Mouse (Mus musculus): Measurements from ENCODE around the gene Kcnk10.
A peak's percentile ranks its signal among the peaks of the same experiment; 100 is the strongest.

Gene Kcnk10

DNA sequence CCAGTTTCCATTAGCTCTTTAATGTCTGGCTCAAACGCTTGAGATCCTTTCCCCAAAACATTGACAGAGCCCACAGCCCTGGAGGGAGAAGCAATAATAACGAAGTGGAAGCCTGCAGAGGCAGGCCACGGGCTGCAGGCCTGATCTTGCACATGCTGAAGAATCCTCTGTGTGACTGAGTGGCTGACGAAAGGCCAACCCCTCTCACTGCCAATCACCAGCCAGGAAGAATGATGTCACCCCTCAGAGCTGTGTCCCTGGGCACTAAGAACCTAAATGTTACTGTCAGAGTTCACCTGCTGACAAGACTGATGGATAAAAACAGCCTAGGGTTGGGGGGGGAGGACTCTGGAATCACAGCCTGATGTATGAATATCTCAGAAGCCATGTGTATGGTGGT is 72.5 kb downstream of the Kcnk10 start:
- DNase-seq: peak in 1 of 2 experiments; percentile 26

DNA sequence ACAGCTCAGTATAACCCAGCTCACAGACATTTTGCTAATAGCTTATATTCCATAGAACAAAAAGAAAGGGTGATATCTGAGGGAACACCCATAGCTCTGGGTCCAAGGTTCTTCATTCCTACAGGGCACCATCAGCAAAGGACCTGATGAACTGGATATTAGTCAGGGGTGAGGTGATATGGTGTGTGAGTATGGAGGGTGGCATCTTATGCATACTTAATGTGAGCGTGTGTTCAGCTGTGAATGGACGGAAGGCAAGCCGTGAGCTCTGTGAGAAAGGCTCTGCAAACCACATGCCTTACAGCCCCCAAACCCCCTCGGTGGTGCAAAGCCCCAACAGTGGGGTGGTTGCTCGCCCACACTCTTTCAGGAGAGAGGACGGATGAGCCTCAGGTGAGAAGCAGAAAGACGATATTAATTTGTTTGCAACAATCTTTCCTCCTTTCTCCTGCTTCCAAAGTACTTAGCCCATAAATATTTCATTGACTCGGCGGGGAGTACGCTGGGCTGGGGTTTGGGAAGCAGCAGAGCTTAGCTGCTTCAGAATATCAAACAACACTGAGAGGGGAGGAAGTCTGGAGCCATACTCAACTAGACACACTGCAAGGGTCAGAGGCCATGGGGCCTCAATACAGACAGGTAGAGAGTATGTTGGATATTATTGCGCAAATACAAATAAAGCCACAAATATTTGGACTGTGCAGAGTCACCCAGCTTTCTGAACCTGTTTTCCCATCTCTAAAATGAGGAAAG is 76.4 kb downstream of the Kcnk10 start:
- no peak for DNase-seq

DNA sequence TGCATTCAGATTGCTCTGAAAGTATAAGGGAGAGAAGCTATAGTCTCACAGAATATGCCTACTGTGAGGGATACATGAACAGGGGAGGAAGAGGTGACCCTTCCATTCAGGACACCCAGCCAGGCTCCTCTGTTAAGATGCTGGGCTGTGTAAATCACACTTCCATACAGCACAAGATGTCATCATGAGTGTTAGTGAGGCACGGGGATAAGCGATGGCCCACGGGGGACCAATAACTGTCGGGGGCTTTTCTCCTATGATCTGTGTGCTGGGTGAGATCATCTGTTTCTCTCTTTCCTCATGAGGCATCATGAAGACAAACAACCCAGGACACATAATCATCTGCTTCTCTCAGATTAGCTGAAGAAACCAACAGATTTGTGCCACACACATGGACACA is 77.1 kb downstream of the Kcnk10 start:
- DNase-seq: no peak

DNA sequence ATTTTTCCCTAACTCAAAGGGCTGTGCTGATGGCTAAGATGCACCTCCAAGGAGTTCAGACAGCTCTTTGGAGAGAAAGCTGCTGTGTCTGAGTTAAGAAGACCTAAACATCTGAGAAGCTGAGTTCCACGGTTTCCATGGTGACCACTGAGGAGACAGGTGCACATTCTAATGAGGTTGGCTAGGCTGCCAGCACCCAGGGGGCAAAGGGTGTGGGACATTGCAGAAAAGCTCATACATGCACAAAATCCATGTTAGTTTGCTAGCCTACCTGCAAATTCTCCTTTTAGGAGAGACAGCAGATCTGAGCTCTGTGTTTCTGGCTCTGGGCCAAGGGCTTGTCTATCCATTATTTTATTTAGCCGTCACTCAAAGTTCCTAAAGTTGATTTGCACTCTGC is 96.7 kb downstream of the Kcnk10 start:
- DNase-seq: peak; percentile 85 to 90

DNA sequence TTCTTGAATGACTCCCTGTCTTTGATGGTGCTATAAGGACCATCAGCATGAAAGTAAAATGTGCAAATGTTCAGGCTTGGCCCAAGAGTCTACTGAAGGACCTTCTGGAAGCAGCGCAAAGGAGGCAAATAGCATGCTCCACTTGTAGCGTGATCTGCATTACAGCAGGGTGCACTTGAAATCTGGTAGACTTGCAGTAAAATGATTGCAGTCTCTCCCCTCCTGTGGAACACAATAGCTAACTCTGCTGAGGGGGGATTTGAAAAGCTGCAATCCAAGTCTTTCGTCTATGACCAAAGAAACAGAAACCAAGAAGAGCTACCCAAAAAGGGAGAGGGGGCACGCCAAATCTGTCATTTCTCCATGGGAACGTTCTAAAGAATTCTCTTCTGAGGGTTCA is 97.1 kb downstream of the Kcnk10 start:
- DNase-seq: peak in 1 of 2 experiments; percentile 40

DNA sequence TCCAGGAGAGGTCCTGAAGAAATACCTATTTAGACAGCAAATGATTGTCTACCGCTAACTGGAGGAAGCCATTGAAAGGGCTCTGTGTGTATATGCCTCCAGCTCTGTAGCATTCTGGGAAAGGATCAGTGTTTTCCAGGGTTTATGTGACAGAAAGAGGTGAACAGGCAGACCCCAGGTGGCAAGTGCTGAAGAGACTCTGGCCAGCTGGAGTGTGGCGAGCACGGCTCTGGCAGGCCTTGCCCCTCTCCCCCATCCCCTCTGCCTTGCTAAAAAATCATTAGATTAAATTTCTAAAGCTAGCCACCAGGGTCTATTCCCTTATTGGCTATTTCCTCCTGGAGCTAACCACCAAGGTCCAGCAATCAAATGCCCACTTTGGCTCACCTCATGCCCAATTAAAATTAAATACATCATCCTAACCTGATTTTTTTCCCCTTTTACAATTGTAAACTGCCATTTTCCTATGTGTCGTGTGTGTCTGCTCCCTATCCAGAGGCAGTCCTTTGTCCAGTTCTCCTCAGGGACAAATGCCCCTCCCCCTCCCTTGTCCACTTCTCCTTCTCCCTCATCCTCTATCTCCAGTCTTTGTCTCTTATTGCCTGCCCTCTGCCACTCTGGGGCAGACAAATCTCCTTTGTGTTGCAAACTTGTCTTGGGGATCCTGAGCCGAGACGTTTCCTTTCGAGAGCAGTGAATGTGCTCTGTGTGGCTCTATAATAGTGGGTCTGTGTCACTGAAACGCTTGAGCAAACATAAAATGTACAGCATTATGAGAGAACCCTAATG is 100.2 kb downstream of the Kcnk10 start:
- DNase-seq: peak; percentile 59 to 68

DNA sequence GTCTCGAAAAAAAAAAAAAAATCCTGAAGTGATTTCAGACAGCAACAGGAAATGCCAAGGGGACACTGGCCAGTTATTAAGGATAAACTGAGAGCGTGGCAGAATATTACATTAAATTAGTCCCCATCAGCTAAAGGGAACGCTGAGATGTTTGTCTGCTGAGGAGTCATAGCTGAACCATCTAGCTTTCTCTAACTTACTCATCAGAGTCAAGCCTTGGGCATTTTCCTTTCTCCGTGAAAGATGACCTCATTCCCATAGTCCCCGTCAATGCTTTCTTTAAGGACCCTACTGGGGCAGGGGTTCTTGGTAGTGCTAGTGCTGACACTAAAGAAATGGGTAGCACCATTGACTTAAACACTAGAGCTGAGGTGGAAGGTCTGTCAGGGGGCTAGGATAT is 106.9 kb downstream of the Kcnk10 start:
- no peak for DNase-seq

DNA sequence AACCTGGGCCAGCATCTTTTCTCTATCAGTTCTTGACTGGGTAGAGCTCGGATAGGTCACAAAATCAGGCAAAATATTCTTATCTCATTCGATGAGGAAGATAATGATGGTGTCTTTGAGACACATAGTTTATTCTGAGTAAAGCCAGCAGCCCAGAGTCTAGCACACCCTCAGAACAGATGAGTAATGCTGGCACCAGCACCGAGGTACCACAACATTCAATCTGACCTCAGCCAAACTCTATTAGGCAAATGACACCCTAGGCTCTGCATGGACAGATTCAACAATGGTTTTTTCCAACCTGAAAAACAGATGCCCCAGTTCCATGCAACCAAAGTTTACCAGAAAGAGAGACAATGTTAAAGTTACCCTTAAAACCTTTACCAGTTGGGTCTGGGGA is 108.0 kb downstream of the Kcnk10 start:
- DNase-seq: no peak

DNA sequence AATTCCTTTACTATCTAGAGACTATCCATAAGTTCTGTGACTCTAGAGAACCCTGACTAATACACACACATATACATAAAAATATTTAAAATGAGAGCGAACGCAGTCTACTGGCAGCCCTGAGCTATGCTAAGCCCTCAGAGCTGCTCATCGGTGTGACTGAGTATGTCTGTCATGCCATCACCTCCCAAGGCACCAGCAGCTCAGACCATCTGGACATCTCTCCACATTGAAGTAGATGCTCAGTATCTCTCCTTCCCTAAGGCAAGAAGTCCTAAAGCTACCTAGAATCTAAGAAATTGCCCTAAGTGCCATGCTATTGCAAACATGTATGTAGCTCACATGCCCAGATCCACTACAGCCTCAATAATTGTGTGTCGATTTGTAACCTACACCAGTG is 110.3 kb downstream of the Kcnk10 start:
- no peak for DNase-seq

DNA sequence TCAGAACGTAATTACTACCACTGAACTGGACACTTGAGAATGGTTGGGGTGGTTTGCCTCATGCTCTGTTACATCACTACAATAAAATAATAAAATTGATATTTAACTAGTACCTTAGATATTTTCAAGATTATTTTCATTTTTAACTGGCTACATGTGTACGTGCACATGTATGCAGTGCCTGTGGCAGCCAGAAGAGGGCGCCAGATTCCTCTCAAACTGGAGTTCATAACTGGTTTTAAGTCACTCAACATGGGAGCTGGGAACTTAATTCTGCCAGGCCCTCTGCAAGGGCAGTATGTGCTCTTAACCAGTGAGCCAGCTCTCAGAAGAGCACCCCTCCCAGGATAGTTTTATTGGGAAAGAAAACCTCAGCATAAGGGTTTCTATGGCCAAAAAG is 118.2 kb downstream of the Kcnk10 start:
- peak; percentile 71 to 79 for DNase-seq

DNA sequence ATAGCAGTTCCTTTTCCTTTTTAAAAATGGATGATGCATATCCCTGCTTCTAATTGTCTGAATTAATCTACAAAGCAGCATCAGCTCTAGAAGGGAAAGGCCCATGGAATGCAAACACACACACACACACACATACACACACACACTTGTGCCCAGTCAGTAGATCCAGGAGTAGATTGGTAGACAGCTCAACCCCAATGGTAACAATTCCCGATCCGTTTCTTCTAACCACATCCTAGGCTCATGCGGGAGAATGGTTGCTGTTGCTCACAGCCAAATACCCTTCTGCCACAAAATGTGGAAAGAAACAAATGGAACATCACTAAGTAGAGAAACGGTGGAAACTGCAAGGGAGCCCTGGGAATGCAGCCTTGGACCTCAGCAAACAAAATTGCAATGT is 119.2 kb downstream of the Kcnk10 start:
- DNase-seq: peak; percentile 59 to 66

DNA sequence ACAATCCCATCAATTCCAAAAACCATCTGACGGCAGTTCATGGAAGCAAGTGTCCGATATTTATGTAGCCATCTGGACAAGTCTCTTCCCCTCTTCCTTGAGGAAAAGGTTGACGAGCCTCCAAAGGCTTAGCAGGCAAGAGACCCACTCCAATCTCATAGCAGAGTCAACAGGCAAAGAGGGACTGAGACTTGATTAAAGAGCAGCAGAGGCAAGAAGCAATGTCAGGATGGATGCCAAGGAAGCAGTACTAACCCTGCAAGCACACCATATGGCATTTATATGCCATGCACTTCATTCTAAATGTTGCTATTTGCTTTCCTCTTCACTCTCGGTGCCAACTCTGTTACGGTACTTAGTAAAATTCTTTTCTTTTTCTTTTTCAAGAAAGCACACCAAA is 119.6 kb downstream of the Kcnk10 start:
- DNase-seq: peak; percentile 83 to 84

DNA sequence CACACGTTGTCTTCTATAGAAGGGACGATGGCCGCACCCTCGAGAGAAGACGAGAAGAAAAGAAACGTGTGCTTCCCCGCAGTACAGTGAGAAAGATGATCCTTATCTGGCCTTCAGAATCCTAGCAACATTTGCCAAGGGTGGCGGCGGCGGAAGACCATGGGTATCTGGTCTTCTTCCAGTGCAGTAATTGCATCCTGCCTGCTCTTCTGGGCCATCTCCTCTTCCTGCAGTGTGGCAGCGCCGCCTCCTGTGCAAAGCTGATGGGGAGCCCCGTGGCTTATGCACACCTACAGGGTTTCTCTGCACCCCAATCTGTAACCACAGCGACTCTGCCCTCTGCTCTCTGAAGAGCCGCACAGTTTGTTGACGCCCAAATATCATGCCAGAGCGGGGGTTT is 124.9 kb downstream of the Kcnk10 start:
- peak; percentile 87 to 90 for DNase-seq

DNA sequence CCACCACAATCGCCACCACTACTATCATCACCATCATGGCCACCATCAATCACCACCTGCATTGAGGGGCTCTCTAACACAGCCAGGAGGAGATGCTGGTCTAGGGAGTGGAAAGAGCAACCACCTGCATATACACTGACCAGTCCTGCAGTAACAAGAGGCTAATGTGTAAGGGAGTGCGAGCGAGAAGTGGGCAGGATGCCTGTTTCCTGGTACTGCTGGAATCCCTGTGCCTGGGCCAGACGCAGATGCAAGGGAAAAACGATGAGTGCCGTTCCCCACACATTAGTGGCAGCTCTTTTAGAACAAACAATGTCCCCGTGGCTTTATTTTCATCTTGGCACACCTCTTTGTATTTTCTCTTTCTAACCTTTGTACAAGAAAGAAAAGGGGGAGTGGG is 125.5 kb downstream of the Kcnk10 start:
- peak; percentile 78 to 82 for DNase-seq

DNA sequence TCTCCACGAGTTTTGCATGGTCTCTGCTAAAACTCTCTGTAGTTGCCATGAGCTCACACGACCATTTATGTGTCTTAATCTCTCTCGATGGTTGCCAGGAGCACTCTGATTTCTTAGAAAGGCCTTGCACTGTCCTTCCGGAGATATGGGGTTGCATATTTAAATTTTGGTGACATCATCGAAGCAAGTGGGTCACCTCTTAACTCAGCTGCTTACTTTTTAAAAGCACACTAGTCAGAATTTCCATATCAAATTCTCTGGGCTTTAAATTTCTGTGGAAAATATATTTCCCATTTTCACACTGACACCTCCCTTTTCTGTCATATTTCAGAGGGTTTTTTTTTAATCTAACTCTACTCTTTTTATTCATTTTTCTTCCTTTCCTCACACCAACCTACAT is 132.5 kb downstream of the Kcnk10 start:
- no peak for DNase-seq

DNA sequence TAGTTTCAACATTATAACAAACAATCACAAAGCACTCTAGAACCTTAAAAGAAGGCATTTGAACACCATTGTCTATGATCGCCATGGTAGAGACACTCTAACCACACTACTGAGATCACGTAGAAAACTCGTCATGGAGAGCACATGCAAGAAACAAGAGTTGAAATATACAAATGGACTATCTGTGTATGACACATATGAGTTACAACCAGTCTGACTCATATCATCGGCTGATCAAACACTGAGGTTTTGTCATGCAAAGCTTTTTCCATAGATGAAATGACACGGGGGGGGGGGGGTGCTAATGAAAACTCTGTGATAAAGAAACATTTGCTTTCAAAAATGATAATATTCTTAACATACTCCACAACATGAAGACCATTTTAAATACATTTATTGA is 133.2 kb downstream of the Kcnk10 start:
- DNase-seq: no peak

DNA sequence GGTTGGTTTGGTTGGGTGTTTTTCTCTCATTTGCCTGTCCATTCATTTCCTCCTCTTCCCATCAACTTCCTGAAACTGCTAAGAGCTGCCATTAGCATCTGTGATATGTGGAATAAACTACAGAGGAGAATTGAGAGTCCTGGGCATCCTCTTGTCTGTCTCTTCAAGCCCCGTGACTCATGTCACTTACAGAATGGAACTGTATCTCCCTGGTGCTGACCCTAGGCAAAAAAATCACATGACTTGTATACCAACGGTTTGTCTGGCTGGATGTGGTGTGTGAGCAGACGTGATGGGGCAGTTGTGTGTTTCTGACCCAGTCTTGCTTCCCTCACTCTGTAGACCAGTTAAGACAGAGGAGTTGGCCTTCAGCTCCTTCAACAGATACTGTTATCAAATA is 134.4 kb downstream of the Kcnk10 start:
- no peak for DNase-seq

DNA sequence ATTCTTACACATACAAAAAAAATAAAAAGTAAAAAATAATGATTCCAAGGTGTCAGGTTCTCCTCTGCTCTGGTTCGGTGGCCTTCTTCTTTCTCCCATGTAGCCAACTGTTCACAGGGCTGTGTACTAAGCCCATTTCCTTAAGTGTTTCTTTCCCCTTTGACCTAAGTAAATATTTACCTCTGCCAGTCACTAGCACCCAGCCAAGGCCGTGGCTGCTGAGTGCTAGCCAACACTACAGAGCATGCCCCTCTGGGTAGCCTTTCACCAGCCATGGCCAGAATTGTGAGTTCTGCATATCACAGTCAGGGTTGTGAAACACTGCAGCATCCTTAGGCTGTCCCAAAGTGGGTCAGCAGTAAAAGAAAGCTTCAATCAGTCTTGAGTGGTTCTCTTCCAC is 140.0 kb downstream of the Kcnk10 start:
- no peak for DNase-seq

DNA sequence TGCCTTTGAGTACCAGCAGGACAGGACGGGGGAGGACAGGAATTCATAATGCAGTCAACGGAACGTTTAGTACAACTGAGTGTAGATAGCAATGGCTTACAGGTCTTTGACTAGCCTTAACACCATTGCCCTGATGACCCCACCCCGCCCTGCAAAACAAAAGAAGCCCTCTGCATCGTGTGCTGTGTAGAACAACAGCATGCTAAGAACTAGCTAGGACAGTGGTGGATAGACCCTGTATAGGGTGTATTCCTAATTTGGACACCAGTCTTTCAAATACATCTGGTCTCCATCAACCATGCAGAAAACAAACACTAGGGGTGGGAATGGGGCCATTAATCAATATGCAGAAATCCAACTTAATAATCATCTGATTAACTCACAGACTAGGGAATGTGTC is 147.4 kb downstream of the Kcnk10 start:
- DNase-seq: no peak

DNA sequence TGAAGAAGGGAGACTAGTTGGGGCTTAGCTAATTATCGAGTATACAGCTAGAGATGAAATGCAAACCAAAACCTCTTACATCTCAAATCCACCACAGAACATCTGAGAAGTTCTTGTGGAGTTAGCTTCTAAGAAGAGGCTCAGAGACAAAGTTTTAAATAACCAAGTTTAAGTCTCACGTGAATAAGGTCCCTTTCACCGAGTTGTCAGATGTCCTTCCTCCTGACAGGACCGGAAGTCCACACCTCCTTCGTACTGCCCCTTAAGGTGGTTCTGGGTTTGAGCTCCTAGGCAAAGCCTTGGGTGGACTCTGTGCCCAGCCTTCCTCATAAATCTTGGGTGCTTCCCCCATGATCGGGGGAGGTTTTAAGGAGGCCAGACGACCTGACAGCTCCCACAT is 156.8 kb downstream of the Kcnk10 start:
- DNase-seq: no peak

DNA sequence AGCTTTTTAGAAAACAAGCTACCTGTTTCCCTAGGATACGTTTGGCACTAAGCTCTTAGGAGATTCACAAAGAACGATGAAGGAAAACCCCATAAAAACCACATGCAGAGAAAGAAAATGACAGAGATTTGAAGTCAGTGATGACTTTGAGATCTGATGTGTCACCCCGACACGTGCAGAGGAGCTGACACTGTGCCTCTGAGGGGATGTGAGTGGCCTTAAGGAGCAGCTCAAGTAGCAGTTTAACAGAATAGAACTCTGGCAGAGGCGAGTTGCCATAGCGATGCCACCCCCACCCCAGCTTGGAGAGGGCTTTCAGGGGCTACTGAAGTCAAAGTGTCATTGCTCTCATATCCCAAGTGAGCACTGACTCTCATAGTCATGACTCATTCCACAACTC is 158.3 kb downstream of the Kcnk10 start:
- DNase-seq: no peak

DNA sequence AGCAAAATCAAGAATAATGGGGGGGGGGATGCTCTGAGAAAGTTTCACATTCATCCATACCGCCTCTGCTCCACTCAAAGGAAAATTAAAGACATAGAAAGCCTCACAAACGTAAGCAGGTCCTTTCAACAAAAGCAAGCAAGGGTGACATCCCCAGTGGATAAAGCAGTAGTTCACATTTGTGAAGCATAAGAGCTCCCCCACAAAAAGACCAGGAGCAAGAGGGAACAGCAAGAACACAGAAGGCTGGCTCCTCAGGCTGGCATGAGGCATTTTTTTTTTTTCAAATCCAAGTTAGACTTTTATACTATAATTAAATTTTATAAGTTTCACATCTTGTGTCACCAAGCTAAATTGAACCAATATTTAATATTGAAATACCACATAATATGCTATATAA is 168.5 kb downstream of the Kcnk10 start:
- peak; percentile 27 to 35 for DNase-seq

DNA sequence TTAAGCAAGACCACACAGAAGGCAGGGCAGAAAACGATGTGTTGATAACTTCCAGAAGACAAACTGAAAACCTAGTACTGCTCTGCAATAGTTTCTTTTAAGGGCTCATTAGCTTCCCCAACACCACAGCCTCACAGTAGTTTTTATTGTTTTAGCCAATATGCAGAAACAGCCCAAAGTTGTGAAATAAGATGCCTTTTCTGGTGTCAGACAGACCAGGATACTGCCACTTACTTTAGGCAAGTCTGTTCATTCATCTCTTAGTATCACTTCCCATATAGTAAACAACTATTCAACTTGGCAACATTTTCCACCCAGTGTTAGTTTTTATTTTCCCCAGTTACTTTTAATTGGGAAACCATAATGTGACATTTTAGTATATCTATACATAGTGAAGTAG is 171.5 kb downstream of the Kcnk10 start:
- DNase-seq: no peak

DNA sequence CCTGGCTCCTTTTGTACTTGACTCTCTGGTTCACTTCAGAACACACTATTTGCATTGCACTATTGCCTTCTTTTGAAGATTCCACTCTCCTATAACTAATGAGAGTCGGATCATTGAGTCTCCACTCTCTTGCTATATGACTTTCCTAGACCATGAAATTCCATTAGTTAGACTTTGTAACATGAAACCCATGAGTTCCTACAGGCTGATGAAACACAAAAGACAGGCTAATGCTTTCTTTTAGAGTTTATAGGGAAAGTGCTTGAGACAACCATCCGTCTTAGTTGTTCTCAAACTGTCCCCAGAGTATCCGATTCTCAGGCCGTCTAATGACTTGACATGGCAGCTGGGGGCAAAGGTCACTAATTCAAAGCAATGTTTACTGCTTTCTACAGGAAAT is 172.0 kb downstream of the Kcnk10 start:
- DNase-seq: no peak

DNA sequence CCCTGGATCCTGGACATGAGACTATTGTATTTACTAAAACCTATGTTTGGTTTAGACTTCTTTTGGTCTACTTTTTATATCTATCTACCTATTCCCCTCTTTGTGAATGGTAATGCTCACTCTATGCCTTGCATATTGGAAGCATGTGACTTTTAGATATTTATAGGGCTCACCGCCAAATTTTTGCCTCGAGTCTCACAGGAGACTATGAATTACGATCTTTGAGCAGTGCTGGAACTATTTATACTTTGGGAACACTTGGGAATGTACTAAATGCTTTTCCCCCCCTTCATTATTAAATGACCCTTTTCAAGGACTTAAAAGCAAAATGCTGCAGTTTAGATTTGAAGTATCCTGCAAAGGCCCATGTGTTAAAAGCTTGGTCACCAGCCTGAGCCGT is 181.5 kb downstream of the Kcnk10 start:
- DNase-seq: no peak

All from cerebellum, postnatal 10 days (tissue).